Mouse (Mus musculus): ENCODE results near the gene Acvr1b.

DNA sequence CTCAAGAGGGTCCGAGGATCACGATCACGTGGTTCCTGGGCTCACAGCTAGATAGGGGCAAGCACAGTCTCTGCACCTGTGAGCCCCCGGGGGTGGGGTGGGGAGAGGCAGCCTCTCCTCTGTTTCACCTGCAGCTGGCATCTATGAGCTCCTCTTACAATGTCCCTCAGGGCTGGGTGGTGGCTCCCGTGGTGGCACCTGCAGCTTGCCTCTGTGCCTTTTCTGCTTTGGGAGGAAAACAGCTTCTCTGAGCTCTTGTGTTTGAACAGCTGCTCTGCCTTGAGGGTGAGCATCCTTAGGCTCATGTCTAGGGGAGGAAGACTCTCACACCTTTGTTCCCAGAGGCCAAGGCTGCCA is 61.5 kb downstream of the Acvr1b start:
- TF ChIP-seq CTCF (conservative IDR thresholded peaks at IDR 0.05 in 1 of 2, IDR thresholded peaks at IDR 0.05 in 1 of 2; ENCODE audit: low read depth in 2 of 2, low read length in 2 of 2): no peak
- no peak for TF ChIP-seq USF1 (IDR thresholded peaks at IDR 0.05; ENCODE audit: low read depth, low read length)
- TF ChIP-seq CHD1 (IDR thresholded peaks at IDR 0.05; ENCODE audit: low read depth, low read length): no peak
- no peak for TF ChIP-seq GABPA (IDR thresholded peaks at IDR 0.05; ENCODE audit: insufficient replicate concordance, low read depth, low read length)
